Mouse (Mus musculus): Measurements from ENCODE around the gene Arhgap28. TPM values are rescaled to one million over a fixed set of nuclear protein-coding genes. Genes with fewer than 3 reads are reported as not detected.

Gene Arhgap28
- polyA plus RNA-seq, 1 experiment, result 0.28 TPM

DNA sequence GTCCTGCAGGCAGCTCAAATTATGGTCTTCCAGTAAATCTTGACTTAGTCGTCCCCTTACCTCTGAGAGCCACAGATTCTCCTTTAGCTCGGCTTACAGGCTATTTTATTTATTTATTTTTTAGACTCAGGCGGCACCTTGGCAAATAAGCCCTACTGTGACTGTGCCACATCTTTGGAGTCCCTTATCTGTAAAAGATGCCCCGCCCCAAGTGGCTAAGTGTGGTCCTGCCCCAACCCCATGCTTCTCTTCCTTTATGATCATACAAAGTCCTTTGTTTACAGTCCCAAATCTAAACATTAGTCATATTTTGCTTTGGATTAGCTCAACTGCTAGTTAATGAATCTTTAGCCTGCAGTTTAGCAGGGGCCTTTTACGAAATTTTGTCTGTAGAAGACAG lies 55.3 kb downstream of the Arhgap28 start:
- 92% methylated on average over 5 of the region's 5 CpGs for WGBS
- TF ChIP-seq CTCF (IDR thresholded peaks at IDR 0.05; ENCODE audit: borderline replicate concordance, insufficient read depth, low read depth, low read length), result no peak
- TF ChIP-seq POLR2A (IDR thresholded peaks at IDR 0.05; ENCODE audit: borderline replicate concordance, insufficient read depth, low read length), result no peak
- H3K27ac ChIP-seq (ENCODE audit: insufficient read depth, low read length), result no peak overlapping the region

DNA sequence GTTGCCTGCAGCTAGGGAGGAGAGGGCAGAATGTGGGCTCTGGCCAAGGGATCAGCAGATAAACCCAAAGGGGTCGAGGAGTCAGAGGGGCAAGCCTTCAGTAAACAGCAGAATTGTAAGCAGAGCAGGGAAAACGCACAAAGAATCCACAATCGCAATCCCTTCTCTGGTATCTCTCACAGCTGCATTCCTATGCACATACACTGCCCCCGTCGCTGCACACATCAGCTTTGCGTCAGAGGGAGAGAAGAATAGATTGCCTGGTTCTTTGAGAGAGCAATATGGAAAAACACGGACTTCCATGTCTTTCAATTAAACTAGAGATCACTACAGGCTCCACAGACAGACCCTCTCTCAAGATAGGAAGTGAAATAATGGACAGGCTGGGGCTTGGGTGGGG lies 58.5 kb downstream of the Arhgap28 start:
- 86% methylated on average over 7 of the region's 7 CpGs for WGBS
- Histone ChIP-seq H3K27ac (ENCODE audit: insufficient read depth, low read length) (no peak overlapping the region), H3K4me1 (ENCODE audit: control insufficient read depth, insufficient read depth, low read length) (no peaks in the 10 kb centered on the region), H3K27me3 (ENCODE audit: control insufficient read depth, insufficient read depth, low read length) (no peaks in the 10 kb centered on the region), H3K4me3 (replicated peaks; ENCODE audit: insufficient read depth, low read depth, low read length) (no peak overlapping the region)
- no peak for DNase-seq
- TF ChIP-seq CTCF (IDR thresholded peaks at IDR 0.05; ENCODE audit: borderline replicate concordance, insufficient read depth, low read depth, low read length), result no peak
- TF ChIP-seq POLR2A (IDR thresholded peaks at IDR 0.05; ENCODE audit: borderline replicate concordance, insufficient read depth, low read length), result no peak

More for the DNA sequence above, 55.3 kb downstream of the Arhgap28 start:
- Histone ChIP-seq H3K27me3 (ENCODE audit: control insufficient read depth, insufficient read depth, low read length) (no peaks in the 10 kb centered on the region; the same call in 1 of the 2 replicates), H3K4me1 (ENCODE audit: control insufficient read depth, insufficient read depth, low read length) (no peaks in the 10 kb centered on the region), H3K4me3 (replicated peaks; ENCODE audit: insufficient read depth, low read depth, low read length) (no peak overlapping the region)
- DNase-seq, result no peak

- no peak for DNase-seq
- no peak overlapping the region for H3K4me3 ChIP-seq (replicated peaks; ENCODE audit: insufficient read depth, low read depth, low read length)
- no peaks in the 10 kb centered on the region for H3K27me3 ChIP-seq (ENCODE audit: control insufficient read depth, insufficient read depth, low read length)
- TF ChIP-seq CTCF (IDR thresholded peaks at IDR 0.05; ENCODE audit: borderline replicate concordance, insufficient read depth, low read depth, low read length), result no peak
- H3K27ac ChIP-seq (ENCODE audit: insufficient read depth, low read length), result no peak overlapping the region
- 68% methylated on average over 7 of the region's 7 CpGs for WGBS
- no peaks in the 10 kb centered on the region for H3K4me1 ChIP-seq (ENCODE audit: control insufficient read depth, insufficient read depth, low read length)
These were observed 59.7 kb downstream of the Arhgap28 start for GRCm38 (mm10) chr17:67944256-67944655.

- peak in 1 of 2 experiments; percentile 29 for DNase-seq
- Histone ChIP-seq H3K27me3 (ENCODE audit: control insufficient read depth, insufficient read depth, low read length) (no peaks in the 10 kb centered on the region; the same call in 1 of the 2 replicates), H3K4me1 (ENCODE audit: control insufficient read depth, insufficient read depth, low read length) (no peaks in the 10 kb centered on the region), H3K27ac (ENCODE audit: insufficient read depth, low read length) (no peak overlapping the region), H3K4me3 (replicated peaks; ENCODE audit: insufficient read depth, low read depth, low read length) (no peak overlapping the region)
- WGBS, result 67% methylated on average over 6 of the region's 6 CpGs
- no peak for TF ChIP-seq POLR2A (IDR thresholded peaks at IDR 0.05; ENCODE audit: borderline replicate concordance, insufficient read depth, low read length)
- TF ChIP-seq CTCF (IDR thresholded peaks at IDR 0.05; ENCODE audit: borderline replicate concordance, insufficient read depth, low read depth, low read length), result no peak
These were observed 62.9 kb downstream of the Arhgap28 start for GRCm38 (mm10) chr17:67941026-67941425.

DNA sequence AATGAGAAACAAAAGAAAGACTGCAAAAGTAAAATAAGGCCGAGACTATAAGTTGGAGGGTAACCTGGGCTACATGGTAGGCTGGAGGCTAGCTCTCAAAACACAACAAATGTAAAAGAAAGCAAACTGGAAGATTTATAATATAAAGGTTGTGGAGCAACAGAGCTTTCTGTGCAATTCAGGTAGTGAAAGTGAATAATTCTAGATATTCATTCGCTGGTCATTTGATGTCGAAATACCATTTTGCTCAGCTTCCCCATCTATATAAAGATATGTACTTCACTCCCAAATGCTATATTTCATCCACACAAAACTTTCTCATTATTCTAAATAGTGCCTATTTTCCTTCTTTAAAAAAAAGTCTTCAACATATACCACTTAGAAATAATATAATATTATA lies 66.9 kb downstream of the Arhgap28 start:
- DNase-seq, result no peak
- TF ChIP-seq POLR2A (IDR thresholded peaks at IDR 0.05; ENCODE audit: borderline replicate concordance, insufficient read depth, low read length) (no peak), CTCF (IDR thresholded peaks at IDR 0.05; ENCODE audit: borderline replicate concordance, insufficient read depth, low read depth, low read length) (no peak)
- WGBS, result 96% methylated on average over 3 of the region's 3 CpGs
- Histone ChIP-seq H3K4me1 (ENCODE audit: control insufficient read depth, insufficient read depth, low read length) (no peaks in the 10 kb centered on the region), H3K4me3 (replicated peaks; ENCODE audit: insufficient read depth, low read depth, low read length) (no peak overlapping the region), H3K27me3 (ENCODE audit: control insufficient read depth, insufficient read depth, low read length) (no peaks in the 10 kb centered on the region; the same call in 1 of the 2 replicates), H3K27ac (ENCODE audit: insufficient read depth, low read length) (no peak overlapping the region)

DNA sequence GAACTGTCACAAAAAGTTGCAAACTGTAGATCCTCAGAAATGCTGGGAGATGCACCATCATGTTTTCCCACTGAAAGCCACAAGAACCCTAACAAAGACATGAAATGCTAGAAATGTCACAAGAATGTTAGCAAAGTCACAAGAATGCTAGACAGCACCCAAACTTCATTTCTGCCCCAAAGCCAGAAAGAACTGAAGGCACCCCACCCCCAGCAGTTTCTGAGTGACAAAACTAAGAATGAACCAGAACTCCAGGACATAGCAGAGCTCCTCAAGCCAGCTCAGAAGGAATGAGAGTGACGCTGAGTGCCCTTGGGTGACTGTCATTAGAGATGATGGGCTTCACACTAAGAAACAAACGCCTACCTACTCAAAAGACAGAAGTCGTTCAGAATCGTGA lies 68.4 kb downstream of the Arhgap28 start:
- WGBS, result 86% methylated on average over 4 of the region's 4 CpGs
- Histone ChIP-seq H3K27me3 (ENCODE audit: control insufficient read depth, insufficient read depth, low read length) (no peaks in the 10 kb centered on the region; the same call in 1 of the 2 replicates), H3K4me3 (replicated peaks; ENCODE audit: insufficient read depth, low read depth, low read length) (no peak overlapping the region), H3K27ac (ENCODE audit: insufficient read depth, low read length) (no peak overlapping the region), H3K4me1 (ENCODE audit: control insufficient read depth, insufficient read depth, low read length) (no peaks in the 10 kb centered on the region)
- no peak for DNase-seq
- TF ChIP-seq CTCF (IDR thresholded peaks at IDR 0.05; ENCODE audit: borderline replicate concordance, insufficient read depth, low read depth, low read length), result no peak
- TF ChIP-seq POLR2A (IDR thresholded peaks at IDR 0.05; ENCODE audit: borderline replicate concordance, insufficient read depth, low read length), result no peak

DNA sequence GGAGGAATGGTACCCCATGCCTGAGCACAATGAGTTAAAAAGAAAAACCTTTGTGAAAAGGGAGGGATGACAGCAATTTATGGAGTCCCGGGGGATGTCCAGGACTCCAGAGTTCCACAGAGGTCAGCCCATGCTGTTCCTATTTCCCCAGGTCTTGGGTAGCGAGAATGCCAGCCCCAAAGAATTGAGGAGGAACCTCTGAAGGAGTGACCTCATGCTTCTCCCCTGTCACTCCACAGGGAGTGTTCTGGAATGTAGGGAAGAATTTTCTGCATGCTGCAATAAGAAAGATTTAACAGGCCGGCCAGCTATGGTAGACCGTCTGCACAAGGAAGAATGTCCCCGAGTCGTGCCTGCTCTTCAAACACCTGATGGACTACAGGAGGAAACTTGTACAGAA lies 72.5 kb downstream of the Arhgap28 start:
- DNase-seq, result no peak
- H3K4me1 ChIP-seq (ENCODE audit: control insufficient read depth, insufficient read depth, low read length), result no peaks in the 10 kb centered on the region
- H3K27ac ChIP-seq (ENCODE audit: insufficient read depth, low read length), result no peak overlapping the region
- no peak for TF ChIP-seq CTCF (IDR thresholded peaks at IDR 0.05; ENCODE audit: borderline replicate concordance, insufficient read depth, low read depth, low read length)
- no peak for TF ChIP-seq POLR2A (IDR thresholded peaks at IDR 0.05; ENCODE audit: borderline replicate concordance, insufficient read depth, low read length)
- no peaks in the 10 kb centered on the region for H3K27me3 ChIP-seq (ENCODE audit: control insufficient read depth, insufficient read depth, low read length)
- WGBS, result 79% methylated on average over 6 of the region's 6 CpGs
- H3K4me3 ChIP-seq (replicated peaks; ENCODE audit: insufficient read depth, low read depth, low read length), result no peak overlapping the region

- DNase-seq, result no peak
- TF ChIP-seq CTCF (IDR thresholded peaks at IDR 0.05; ENCODE audit: borderline replicate concordance, insufficient read depth, low read depth, low read length) (no peak), POLR2A (IDR thresholded peaks at IDR 0.05; ENCODE audit: borderline replicate concordance, insufficient read depth, low read length) (no peak)
- Histone ChIP-seq H3K4me3 (replicated peaks; ENCODE audit: insufficient read depth, low read depth, low read length) (no peak overlapping the region), H3K27ac (ENCODE audit: insufficient read depth, low read length) (no peak overlapping the region), H3K4me1 (ENCODE audit: control insufficient read depth, insufficient read depth, low read length) (no peaks in the 10 kb centered on the region), H3K27me3 (ENCODE audit: control insufficient read depth, insufficient read depth, low read length) (no peaks in the 10 kb centered on the region)
- 94% methylated on average over 3 of the region's 3 CpGs for WGBS
These were observed 73.0 kb downstream of the Arhgap28 start for GRCm38 (mm10) chr17:67930957-67931356.

All from cerebellum, adult 2 months (tissue).